Mouse (Mus musculus) embryonic fibroblast, embryonic 13.5 days (primary cell): ENCODE results near the gene B4galt2. TPM values are rescaled to one million over a fixed set of nuclear protein-coding genes. Genes with fewer than 3 reads are reported as not detected.

Source experiments
- H3K27ac ChIP-seq: 2 replicates; pipeline ENCODE4 v1.5.1; 2012; ENCODE audit warnings: low read length, control low read depth, inconsistent platforms; ENCODE audit not compliant: insufficient read depth
- H3K4me1 ChIP-seq: 2 replicates; pipeline ENCODE4 v1.6.1; 2011; ENCODE audit warnings: low read length; ENCODE audit not compliant: control insufficient read depth, insufficient read depth
- H3K4me3 ChIP-seq: 2 replicates; pipeline ENCODE4 v1.5.1; 2011; ENCODE audit warnings: mild to moderate bottlenecking, control low read depth, low read length; ENCODE audit not compliant: insufficient read depth
- CTCF ChIP-seq: IDR thresholded peaks from 2 replicates; pipeline ENCODE4 v1.5.1; 2011; ENCODE audit warnings: mild to moderate bottlenecking, control low read depth, low read length, moderate library complexity, borderline replicate concordance; ENCODE audit not compliant: insufficient read depth
- POLR2A ChIP-seq: IDR thresholded peaks from 2 replicates; pipeline ENCODE4 v1.6.1; 2011; ENCODE audit warnings: low read depth, mild to moderate bottlenecking, control low read depth, low read length, moderate library complexity
- polyA plus RNA-seq: library from polyadenylated mRNA; stranded (reverse); fragments of >200 nt; gene quantifications from 2 replicates; pipeline ENCODE4 v1.2.4, GENCODE M21; 2011; ENCODE audit warnings: low read depth; ENCODE audit not compliant: missing spikeins, insufficient read length

The B4galt2 gene
- polyA plus RNA-seq, 1 experiment, result 45.6 TPM

GRCm38 (mm10) chr4:117893376-117893775, 10.1 kb upstream of the B4galt2 start:
- Histone ChIP-seq H3K4me1 (no peaks in the 10 kb centered on the region), H3K4me3 (no peak overlapping the region), H3K27ac (no peak overlapping the region)
- TF ChIP-seq CTCF (no peak), POLR2A (no peak)

GRCm38 (mm10) chr4:117891738-117892161, 8.5 kb upstream of the B4galt2 start, which contains the start of gene Dph2:
TSS of gene Dph2 (minus strand) at chr4:117892032.
- peak; percentile 48; the same call in 1 of the 2 replicates for TF ChIP-seq POLR2A
- no peak for TF ChIP-seq CTCF
- Histone ChIP-seq H3K27ac (no peak within 1 kb of the TSS), H3K4me1 (no peaks in the 10 kb centered on the region), H3K4me3 (peak within 1 kb of the TSS; percentile 92)

- Histone ChIP-seq H3K4me1 (no peaks in the 10 kb centered on the region), H3K27ac (no peak overlapping the region), H3K4me3 (peak overlapping the region; percentile 92)
- no peak for TF ChIP-seq POLR2A
- TF ChIP-seq CTCF, result no peak
Measured at GRCm38 (mm10) chr4:117890750-117891149, 7.5 kb upstream of the B4galt2 start.

- TF ChIP-seq CTCF (no peak), POLR2A (no peak)
- Histone ChIP-seq H3K4me3 (no peak overlapping the region), H3K4me1 (no peaks in the 10 kb centered on the region), H3K27ac (no peak overlapping the region)
Measured at GRCm38 (mm10) chr4:117890031-117890430, 6.7 kb upstream of the B4galt2 start.

- TF ChIP-seq CTCF (no peak), POLR2A (no peak)
- no peak overlapping the region for H3K4me3 ChIP-seq
- no peak overlapping the region for H3K27ac ChIP-seq
- no peaks in the 10 kb centered on the region; the same call in 1 of the 2 replicates for H3K4me1 ChIP-seq
Measured at GRCm38 (mm10) chr4:117889471-117889870, 6.2 kb upstream of the B4galt2 start.

- Histone ChIP-seq H3K27ac (no peak overlapping the region), H3K4me1 (no peaks in the 10 kb centered on the region; the same call in 1 of the 2 replicates), H3K4me3 (no peak overlapping the region)
- TF ChIP-seq POLR2A (0 out of 2 replicates have a peak, but pooled peaks have one; percentile 16), CTCF (no peak)
Measured at GRCm38 (mm10) chr4:117887920-117888319, 4.6 kb upstream of the B4galt2 start.

GRCm38 (mm10) chr4:117887133-117887532, 3.8 kb upstream of the B4galt2 start, which contains the start of gene Atp6v0b:
TSS of gene Atp6v0b (minus strand) at chr4:117887333.
- Histone ChIP-seq H3K27ac (no peak within 1 kb of the TSS), H3K4me1 (no peaks in the 10 kb centered on the region; the same call in 1 of the 2 replicates), H3K4me3 (peak within 1 kb of the TSS; percentile 76)
- no peak for TF ChIP-seq CTCF
- TF ChIP-seq POLR2A, result peak; percentile 80

GRCm38 (mm10) chr4:117886644-117887043, 3.4 kb upstream of the B4galt2 start:
- no peaks in the 10 kb centered on the region; the same call in 1 of the 2 replicates for H3K4me1 ChIP-seq
- TF ChIP-seq POLR2A, result no peak
- TF ChIP-seq CTCF, result no peak
- peak overlapping the region; percentile 76 for H3K4me3 ChIP-seq
- no peak overlapping the region for H3K27ac ChIP-seq

GRCm38 (mm10) chr4:117885994-117886393, 2.7 kb upstream of the B4galt2 start:
- Histone ChIP-seq H3K27ac (no peak overlapping the region), H3K4me3 (peak overlapping the region; percentile 76), H3K4me1 (no peaks in the 10 kb centered on the region; the same call in 1 of the 2 replicates)
- TF ChIP-seq POLR2A, result no peak
- TF ChIP-seq CTCF, result no peak

GRCm38 (mm10) chr4:117885093-117885492, 1.8 kb upstream of the B4galt2 start:
- no peak for TF ChIP-seq CTCF
- no peak for TF ChIP-seq POLR2A
- H3K4me3 ChIP-seq, result no peak overlapping the region
- H3K27ac ChIP-seq, result no peak overlapping the region
- H3K4me1 ChIP-seq, result no peaks in the 10 kb centered on the region; the same call in 1 of the 2 replicates
